Comparison of ENCODE assay signal across 19 mouse cellular contexts in the genomic region with DNA sequence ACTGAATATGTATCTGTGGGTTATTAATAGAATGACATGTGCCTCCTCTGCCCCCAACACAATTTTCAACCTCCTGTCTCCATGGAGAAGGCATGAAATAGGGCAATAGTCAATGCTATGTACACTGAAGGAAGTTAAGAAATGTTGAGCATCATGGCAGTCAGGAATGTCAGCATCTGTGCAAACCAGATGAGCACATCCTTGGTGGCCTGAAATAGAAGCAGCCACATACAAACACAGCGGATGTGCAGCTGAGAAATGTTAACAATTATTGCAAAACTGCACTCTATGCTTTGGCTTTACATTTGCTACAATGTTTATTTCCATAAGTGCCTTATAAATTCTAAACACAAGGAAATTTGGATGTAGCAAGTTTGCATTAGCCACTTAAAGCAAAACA.
"Had no signal": no experiment of that assay in that cellular context is flagged by ENCODE, and none has a peak within 500 bp of the region (broad histone marks: within the 10 kb centered on the region; RNA-seq: fewer than 3 reads in every experiment).

No protein-coding gene starts in this region.

- H3K27ac ChIP-seq: liver, embryonic 14.5 days; midbrain, embryonic 10.5 days; midbrain, embryonic 12.5 days; neural tube, embryonic 13.5 days; neural tube, embryonic 15.5 days had no signal

- H3K4me1 ChIP-seq: midbrain, embryonic 10.5 days; midbrain, embryonic 12.5 days had no signal

- H3K4me2 ChIP-seq: midbrain, embryonic 12.5 days; neural tube, embryonic 13.5 days; neural tube, embryonic 15.5 days had no signal

- ATAC-seq: midbrain, embryonic 16.5 days had no signal

- H3K27me3 ChIP-seq: midbrain, embryonic 12.5 days; neural tube, embryonic 13.5 days; neural tube, embryonic 15.5 days had no signal

- H3K36me3 ChIP-seq: midbrain, embryonic 10.5 days; midbrain, embryonic 12.5 days; neural tube, embryonic 13.5 days; neural tube, embryonic 15.5 days had no signal

- H3K9ac ChIP-seq: liver, embryonic 14.5 days; midbrain, embryonic 12.5 days; neural tube, embryonic 13.5 days; neural tube, embryonic 15.5 days had no signal

- H3K9me3 ChIP-seq: midbrain, embryonic 10.5 days; midbrain, embryonic 12.5 days; neural tube, embryonic 13.5 days; neural tube, embryonic 15.5 days had no signal

- H3K4me3 ChIP-seq: midbrain, embryonic 10.5 days; midbrain, embryonic 12.5 days; myocyte; neural tube, embryonic 13.5 days; neural tube, embryonic 15.5 days had no signal

- DNase-seq: lung, adult 18-20 months; lung, postnatal 10 days; lung, postnatal 4 days; midbrain, embryonic 14.5 days; retina, postnatal 1 day; right cerebral cortex, adult 18-20 months; right cerebral cortex, postnatal 25 days; right cerebral cortex, postnatal 4 days; spleen, adult 18-20 months; thymus, adult 18-20 months; thymus, postnatal 14 days; thymus, postnatal 36 days had no signal
